Mouse (Mus musculus) neural tube, embryonic 13.5 days (tissue): Measurements from ENCODE around the gene Ebf1. TPM values are rescaled to one million over a fixed set of nuclear protein-coding genes. Genes with fewer than 3 reads are reported as not detected.

Source experiments
- ATAC-seq: fragments of 200-750 bp; cut with Nextera tagmentation; 2 replicates; pipeline ENCODE4 v1.8.0; 2017; ENCODE audit warnings: low read depth, mild to moderate bottlenecking, moderate TSS enrichment, moderate library complexity
- H3K27ac ChIP-seq: fragments of 300-500 bp; sonication (generic); replicated peaks from 2 replicates; pipeline ENCODE4 v1.5.1; 2015; ENCODE audit warnings: moderate library complexity, mild to moderate bottlenecking, inconsistent platforms
- H3K27me3 ChIP-seq: fragments of 300-500 bp; sonication (generic); 2 replicates; pipeline ENCODE4 v1.6.1; 2015; ENCODE audit warnings: mild to moderate bottlenecking, inconsistent platforms
- H3K36me3 ChIP-seq: fragments of 300-500 bp; sonication (generic); 2 replicates; pipeline ENCODE4 v1.6.1; 2015; ENCODE audit warnings: mild to moderate bottlenecking, inconsistent platforms
- H3K4me1 ChIP-seq: fragments of 300-500 bp; sonication (generic); replicated peaks from 2 replicates; pipeline ENCODE4 v1.6.1; 2015; ENCODE audit warnings: inconsistent platforms
- H3K4me2 ChIP-seq: fragments of 300-500 bp; sonication (generic); 2 replicates; pipeline ENCODE4 v1.6.1; 2015; ENCODE audit warnings: inconsistent platforms, mild to moderate bottlenecking, moderate library complexity
- H3K4me3 ChIP-seq: fragments of 300-500 bp; sonication (generic); 2 replicates; pipeline ENCODE4 v1.5.1; 2015; ENCODE audit warnings: mild to moderate bottlenecking, inconsistent platforms
- H3K9ac ChIP-seq: fragments of 300-500 bp; sonication (generic); 2 replicates; pipeline ENCODE4 v1.6.1; 2015; ENCODE audit warnings: moderate library complexity, mild to moderate bottlenecking, inconsistent platforms
- H3K9me3 ChIP-seq: fragments of 300-500 bp; sonication (generic); 2 replicates; pipeline ENCODE4 v1.6.1; 2016; ENCODE audit warnings: inconsistent platforms
- WGBS: fragments of 180-500 bp; shearing (Covaris S2); methylation state at CpG from one replicate; pipeline ENCODE4 v1.1.7; 2015; 5-methylcytosine and 5-hydroxymethylcytosine counted together
- polyA plus RNA-seq: library from polyadenylated mRNA; unstranded; fragments of >200 nt; fragmentation: Nextera tagmentation; extraction: Ambion mirVana; gene quantifications from 2 replicates; pipeline ENCODE4 v1.2.1, GENCODE M21; 2015

Ebf1 gene
- polyA plus RNA-seq, 1 experiment from 2014 or later: 184 TPM

DNA sequence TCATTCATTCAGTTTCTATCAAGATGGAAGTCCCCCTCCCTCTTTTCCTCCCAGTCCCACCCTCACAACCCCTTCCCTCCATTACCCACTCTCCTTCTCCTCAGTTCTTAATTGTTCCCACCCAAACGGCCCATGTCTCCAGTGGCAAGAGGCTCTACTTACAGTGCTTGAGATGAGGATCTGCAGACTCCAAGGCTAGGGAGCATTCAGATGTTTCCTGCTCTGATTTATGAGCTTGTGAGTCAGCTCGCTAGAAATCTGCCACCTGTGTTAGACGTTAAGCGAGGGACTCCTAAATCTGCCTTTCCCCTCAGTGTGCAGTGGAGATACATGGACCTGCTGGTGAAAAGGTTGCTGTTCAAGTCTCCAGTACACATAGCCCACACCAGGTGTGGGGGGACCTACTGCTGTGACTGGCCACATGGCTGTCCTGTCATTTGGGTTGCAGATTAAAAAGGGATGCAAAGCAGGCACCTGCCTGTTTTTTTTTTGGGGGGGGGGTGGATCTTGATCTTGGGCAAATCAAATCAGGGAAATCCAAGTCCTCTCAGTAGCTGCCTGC is 21.2 kb downstream of the Ebf1 start:
- H3K27ac ChIP-seq: no peak overlapping the region
- no peak overlapping the region for H3K4me3 ChIP-seq
- no peaks in the 10 kb centered on the region for H3K27me3 ChIP-seq
- H3K9me3 ChIP-seq: no peaks in the 10 kb centered on the region
- peaks cover 49% of the 10 kb centered on the region for H3K4me1 ChIP-seq
- 24% methylated on average over 4 of the region's 4 CpGs for whole genome bisulfite sequencing
- no peak overlapping the region for H3K4me2 ChIP-seq
- peaks cover 20% of the 10 kb centered on the region; the same call in 1 of the 2 replicates for H3K36me3 ChIP-seq
- no peak overlapping the region for H3K9ac ChIP-seq
- no peak for ATAC-seq

GRCm38 (mm10) chr11:44641496-44641895 is 24.4 kb downstream of the Ebf1 start:
- WGBS: 59% methylated on average over 2 of the region's 2 CpGs
- H3K27me3 ChIP-seq: no peaks in the 10 kb centered on the region
- no peak overlapping the region for H3K4me2 ChIP-seq
- ATAC-seq: no peak
- H3K4me3 ChIP-seq: no peak overlapping the region
- no peak overlapping the region for H3K9ac ChIP-seq
- no peaks in the 10 kb centered on the region for H3K9me3 ChIP-seq
- H3K27ac ChIP-seq: no peak overlapping the region
- peaks cover 36% of the 10 kb centered on the region for H3K4me1 ChIP-seq
- peaks cover 22% of the 10 kb centered on the region; the same call in 1 of the 2 replicates for H3K36me3 ChIP-seq

DNA sequence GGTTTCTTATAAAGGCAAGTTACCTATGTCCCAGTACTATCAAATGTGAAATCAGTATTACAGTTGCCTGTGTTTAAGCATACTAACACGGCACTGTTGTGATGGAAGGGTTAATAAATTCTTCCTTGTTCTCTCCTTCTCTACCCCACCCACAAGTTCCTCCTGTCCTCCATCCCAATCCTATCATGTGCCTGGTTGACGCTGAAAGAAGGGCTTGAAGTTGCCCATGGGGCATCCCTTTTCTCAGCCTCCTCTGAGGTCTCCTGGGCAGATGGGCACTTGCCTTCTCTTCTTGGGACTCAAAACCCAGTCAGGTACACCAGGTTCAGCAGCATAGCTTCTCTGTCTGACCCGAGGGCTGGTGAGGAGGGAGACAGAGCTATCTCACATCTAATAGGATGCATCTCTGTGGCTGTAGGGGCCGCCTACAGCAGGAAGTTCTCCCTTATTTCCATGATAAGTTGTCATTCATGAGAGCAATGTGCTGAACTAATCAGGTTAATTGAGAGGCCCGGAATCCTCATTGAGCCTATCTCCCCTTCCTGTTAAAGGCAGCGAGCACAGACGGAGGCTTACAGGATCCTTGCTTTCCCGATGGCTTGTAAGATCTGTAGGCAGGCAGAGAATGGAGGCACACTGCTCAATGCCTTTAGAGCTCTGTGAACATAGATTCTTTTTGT is 37.4 kb downstream of the Ebf1 start:
- 35% methylated on average over 8 of the region's 8 CpGs for WGBS
- Histone ChIP-seq H3K4me3 (no peak overlapping the region), H3K4me1 (peaks cover 66% of the 10 kb centered on the region), H3K9me3 (no peaks in the 10 kb centered on the region), H3K36me3 (no peaks in the 10 kb centered on the region), H3K27ac (peak overlapping the region; percentile 77), H3K4me2 (0 out of 2 replicates have a peak overlapping the region, but pooled peaks have one; percentile 1), H3K9ac (no peak overlapping the region), H3K27me3 (no peaks in the 10 kb centered on the region)
- no peak for ATAC-seq

- Histone ChIP-seq H3K36me3 (no peaks in the 10 kb centered on the region), H3K27ac (peak overlapping the region; percentile 77), H3K4me1 (peaks cover 63% of the 10 kb centered on the region), H3K9me3 (no peaks in the 10 kb centered on the region), H3K27me3 (no peaks in the 10 kb centered on the region), H3K4me2 (no peak overlapping the region), H3K4me3 (no peak overlapping the region), H3K9ac (no peak overlapping the region)
- no peak for ATAC-seq
- 19% methylated on average over 5 of the region's 5 CpGs for WGBS
These were observed 38.4 kb downstream of the Ebf1 start for GRCm38 (mm10) chr11:44655468-44655867.

- Histone ChIP-seq H3K27ac (no peak overlapping the region), H3K36me3 (no peaks in the 10 kb centered on the region), H3K27me3 (no peaks in the 10 kb centered on the region), H3K9ac (no peak overlapping the region), H3K9me3 (no peaks in the 10 kb centered on the region), H3K4me3 (no peak overlapping the region), H3K4me2 (no peak overlapping the region), H3K4me1 (peaks cover 73% of the 10 kb centered on the region)
- no peak for ATAC-seq
These were observed 39.8 kb downstream of the Ebf1 start for GRCm38 (mm10) chr11:44656916-44657315.

GRCm38 (mm10) chr11:44657833-44658395 is 40.8 kb downstream of the Ebf1 start:
- Histone ChIP-seq H3K4me2 (no peak overlapping the region), H3K9me3 (no peaks in the 10 kb centered on the region), H3K27ac (peak overlapping the region; percentile 74), H3K4me1 (peaks cover 82% of the 10 kb centered on the region), H3K4me3 (no peak overlapping the region), H3K36me3 (no peaks in the 10 kb centered on the region), H3K9ac (no peak overlapping the region), H3K27me3 (no peaks in the 10 kb centered on the region)
- ATAC-seq: peak; percentile 7; the same call in 1 of the 2 replicates
- WGBS: 22% methylated on average over 6 of the region's 6 CpGs

DNA sequence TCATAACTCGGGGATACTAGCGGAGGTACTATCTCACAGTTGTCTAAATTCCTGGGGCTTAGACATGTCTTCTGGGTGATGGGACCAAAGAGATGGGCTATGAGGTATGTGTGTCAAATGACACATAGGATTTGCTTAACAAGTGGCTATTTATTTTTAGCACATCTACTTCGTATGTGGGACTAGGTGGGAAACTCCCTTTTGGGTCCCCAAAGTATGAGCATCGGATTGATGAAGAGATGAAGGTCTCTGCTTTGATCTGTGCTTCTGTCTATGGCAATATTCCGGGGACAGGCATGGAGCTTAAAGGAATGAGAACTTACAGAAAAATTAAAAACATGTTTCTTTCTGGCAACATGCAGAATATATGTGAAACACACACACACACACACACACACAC is 44.8 kb downstream of the Ebf1 start:
- Histone ChIP-seq H3K9me3 (no peaks in the 10 kb centered on the region), H3K9ac (no peak overlapping the region), H3K4me1 (peaks cover 87% of the 10 kb centered on the region), H3K27ac (no peak overlapping the region), H3K36me3 (no peaks in the 10 kb centered on the region), H3K27me3 (no peaks in the 10 kb centered on the region), H3K4me3 (no peak overlapping the region), H3K4me2 (no peak overlapping the region)
- WGBS: 90% methylated on average over 5 of the region's 5 CpGs
- no peak for ATAC-seq

- no peak overlapping the region for H3K4me3 ChIP-seq
- peaks cover 73% of the 10 kb centered on the region for H3K4me1 ChIP-seq
- H3K9ac ChIP-seq: peak overlapping the region; percentile 23; the same call in 1 of the 2 replicates
- peak overlapping the region; percentile 57 for H3K27ac ChIP-seq
- no peak for ATAC-seq
- H3K36me3 ChIP-seq: no peaks in the 10 kb centered on the region
- WGBS: 22% methylated on average over 4 of the region's 4 CpGs
- H3K27me3 ChIP-seq: no peaks in the 10 kb centered on the region
- no peak overlapping the region for H3K4me2 ChIP-seq
- H3K9me3 ChIP-seq: no peaks in the 10 kb centered on the region
These were observed 46.6 kb downstream of the Ebf1 start for GRCm38 (mm10) chr11:44663609-44664141.

DNA sequence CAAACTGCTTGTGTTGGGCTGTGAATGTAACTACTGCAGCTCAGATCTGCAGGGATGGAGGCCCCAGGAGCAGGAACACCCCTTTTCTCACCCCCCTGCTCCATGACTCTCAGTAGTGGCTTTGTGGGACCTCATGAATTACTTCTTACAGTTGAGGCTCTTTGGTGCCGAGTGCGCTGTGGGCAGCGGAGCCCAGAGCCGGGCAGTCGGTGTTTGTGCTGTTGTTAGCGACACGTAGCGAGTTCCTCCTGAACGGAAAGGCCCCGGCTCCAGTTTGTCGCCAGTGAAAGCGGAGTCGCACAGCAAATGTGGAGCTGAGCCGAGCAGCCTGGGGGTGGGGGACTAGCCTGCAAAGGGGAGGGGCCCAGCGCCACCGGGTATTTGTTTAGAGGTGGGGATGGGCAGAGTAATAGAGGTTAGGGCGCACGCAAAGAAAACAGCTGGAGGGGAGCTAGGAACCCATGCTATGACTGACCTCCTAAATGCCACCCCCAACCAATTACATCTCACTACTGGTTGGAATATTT is 48.1 kb downstream of the Ebf1 start:
- WGBS: 1% methylated on average over 18 of the region's 18 CpGs
- H3K4me2 ChIP-seq: peak overlapping the region; percentile 54
- H3K36me3 ChIP-seq: no peaks in the 10 kb centered on the region
- peaks cover 64% of the 10 kb centered on the region for H3K4me1 ChIP-seq
- H3K27me3 ChIP-seq: no peaks in the 10 kb centered on the region
- H3K4me3 ChIP-seq: peak overlapping the region; percentile 28
- peak overlapping the region; percentile 58 for H3K9ac ChIP-seq
- ATAC-seq: peak; percentile 72
- H3K9me3 ChIP-seq: no peaks in the 10 kb centered on the region
- peak overlapping the region; percentile 78 for H3K27ac ChIP-seq

GRCm38 (mm10) chr11:44665741-44666531 is 48.8 kb downstream of the Ebf1 start:
- Histone ChIP-seq H3K4me1 (peaks cover 59% of the 10 kb centered on the region), H3K9me3 (no peaks in the 10 kb centered on the region), H3K27ac (peak overlapping the region; percentile 78), H3K36me3 (no peaks in the 10 kb centered on the region), H3K9ac (peak overlapping the region; percentile 58; the same call in 1 of the 2 replicates), H3K27me3 (no peaks in the 10 kb centered on the region), H3K4me3 (no peak overlapping the region), H3K4me2 (peak overlapping the region; percentile 54)
- 0 out of 2 replicates have a peak, but pooled peaks have one; percentile 30 for ATAC-seq
- WGBS: 42% methylated on average over 7 of the region's 7 CpGs

DNA sequence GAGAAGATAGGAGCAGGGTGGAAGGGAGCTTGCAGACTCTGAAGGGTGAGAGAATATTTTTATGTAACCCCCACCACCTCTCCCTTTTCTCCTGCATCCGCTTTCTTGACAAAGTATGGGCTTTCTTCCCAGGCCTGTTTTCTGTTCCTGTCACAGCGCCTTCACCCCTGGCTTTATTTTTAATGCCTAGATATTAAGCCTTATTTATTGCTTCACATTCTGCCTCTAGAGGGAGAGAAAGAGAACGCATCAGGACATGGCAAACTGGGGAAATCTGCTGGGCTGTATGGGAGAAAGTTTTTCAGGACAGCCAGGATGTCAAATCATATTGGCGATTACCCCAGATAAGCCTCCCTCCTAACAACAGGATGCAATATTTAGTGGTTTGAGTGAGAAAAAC is 49.6 kb downstream of the Ebf1 start:
- Histone ChIP-seq H3K36me3 (no peaks in the 10 kb centered on the region), H3K9me3 (no peaks in the 10 kb centered on the region), H3K4me3 (no peak overlapping the region), H3K9ac (no peak overlapping the region), H3K4me1 (peaks cover 51% of the 10 kb centered on the region), H3K27me3 (no peaks in the 10 kb centered on the region), H3K27ac (no peak overlapping the region; the same call in 1 of the 2 replicates), H3K4me2 (no peak overlapping the region)
- no peak for ATAC-seq
- 61% methylated on average over 4 of the region's 4 CpGs for WGBS
